In the genomic region with DNA sequence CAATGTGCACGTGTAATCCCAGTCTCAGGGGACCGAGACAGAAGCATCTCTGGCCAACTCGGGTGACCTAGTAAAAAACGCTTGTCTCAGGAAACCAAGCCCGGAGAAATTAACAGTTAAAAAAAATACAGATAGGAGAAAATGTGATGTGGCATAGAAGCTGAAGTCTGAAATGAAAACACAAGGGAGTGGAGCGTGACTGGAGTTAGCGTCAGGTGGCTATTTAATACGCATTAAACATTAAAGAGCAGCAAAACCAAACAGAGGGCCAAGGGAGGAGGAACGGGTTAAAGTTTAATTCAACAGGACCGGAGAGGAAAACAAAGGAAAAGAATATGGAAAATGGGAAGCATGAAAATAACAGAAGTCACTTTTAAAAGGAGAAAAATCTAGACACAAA, we compare ENCODE assay signal across 13 mouse cellular contexts.
"Had no signal": no experiment of that assay in that cellular context is flagged by ENCODE, and none has a peak within 500 bp of the region (broad histone marks: within the 10 kb centered on the region; RNA-seq: fewer than 3 reads in every experiment).

No protein-coding gene starts in this region.

- H3K9me3 ChIP-seq: limb, embryonic 15.5 days; midbrain, embryonic 10.5 days; neural tube, embryonic 15.5 days had no signal

- H3K27ac ChIP-seq: hindbrain, postnatal 0 days; limb, embryonic 15.5 days; midbrain, embryonic 10.5 days; neural tube, embryonic 15.5 days had no signal

- H3K27me3 ChIP-seq: limb, embryonic 15.5 days; neural tube, embryonic 15.5 days had no signal

- H3K9ac ChIP-seq: limb, embryonic 15.5 days; lung, embryonic 14.5 days; neural tube, embryonic 15.5 days had no signal

- H3K4me3 ChIP-seq: limb, embryonic 15.5 days; midbrain, embryonic 10.5 days; myocyte; neural tube, embryonic 15.5 days had no signal

- H3K36me3 ChIP-seq: limb, embryonic 15.5 days; midbrain, embryonic 10.5 days; neural tube, embryonic 15.5 days had no signal

- DNase-seq: lung, embryonic 14.5 days; lung, postnatal 10 days; lung, postnatal 4 days; midbrain, embryonic 14.5 days; right cerebral cortex, postnatal 4 days; spleen, adult 18-20 months; thymus, adult 18-20 months; thymus, postnatal 14 days had no signal

- H3K4me2 ChIP-seq: limb, embryonic 15.5 days; lung, embryonic 14.5 days; neural tube, embryonic 15.5 days had no signal

- ATAC-seq: hindbrain, postnatal 0 days had no signal
